Mouse (Mus musculus): ENCODE measurements at regions not wholly inside any gene's neighbourhood (a gene's known extent, or its start where the extent isn't known, plus 50 kb on each side); places are given as distances from the start of the nearest gene placed in this dataset.
A peak's percentile ranks its signal among the peaks of the same experiment; 100 is the strongest.

DNA sequence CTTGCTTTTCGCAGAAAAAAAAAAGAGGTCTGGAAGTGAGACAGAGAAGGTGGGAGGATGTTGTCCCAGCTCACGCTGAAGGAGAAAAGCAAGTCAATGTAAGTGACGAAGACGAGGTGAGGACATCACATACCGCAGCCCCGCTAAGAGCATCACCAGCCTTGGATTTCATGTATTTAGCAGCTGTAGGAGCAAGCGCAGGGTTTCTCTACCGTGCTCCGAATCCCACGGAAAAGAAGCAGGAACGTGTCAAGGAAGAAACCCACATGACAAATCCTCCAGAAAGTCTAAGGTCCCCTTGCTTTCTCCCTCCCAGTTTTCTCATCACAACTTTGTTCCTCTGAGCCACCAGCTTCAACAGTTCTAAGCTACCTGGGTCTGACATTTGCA, 174.3 kb upstream of the Lef1 start:
- DNase-seq: no peak

DNA sequence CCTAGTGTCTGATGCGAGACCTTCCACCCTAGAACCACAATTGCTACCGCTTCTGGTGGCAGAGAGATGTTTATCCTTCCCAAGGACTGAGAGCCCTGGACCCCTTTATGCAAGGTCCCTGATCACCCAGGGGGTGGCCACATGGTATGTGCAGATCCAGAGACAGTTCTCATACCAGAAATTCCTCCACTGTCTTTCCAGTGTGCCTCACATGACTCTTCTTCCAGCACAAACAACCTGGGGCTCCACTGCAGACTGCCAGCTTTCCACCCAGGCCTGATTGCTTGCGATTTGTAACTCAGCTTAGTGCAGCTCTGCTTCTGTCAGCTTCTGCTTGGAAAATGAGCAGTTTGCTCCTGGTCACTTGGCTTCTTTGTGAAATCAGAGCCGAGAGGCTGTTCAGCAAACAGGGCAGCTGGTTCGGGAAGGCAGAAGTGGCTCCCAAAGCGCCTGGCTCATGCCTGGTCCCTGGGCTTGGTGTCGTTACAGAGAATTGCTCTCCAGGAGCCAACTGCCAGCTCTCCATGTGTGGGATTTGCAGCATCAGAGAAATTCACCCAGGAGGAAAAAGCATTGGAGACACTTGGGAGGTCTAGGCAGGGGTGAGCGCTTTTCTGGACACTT, 174.9 kb upstream of the Lef1 start:
- DNase-seq: peak in 1 of 2 experiments; percentile 16

DNA sequence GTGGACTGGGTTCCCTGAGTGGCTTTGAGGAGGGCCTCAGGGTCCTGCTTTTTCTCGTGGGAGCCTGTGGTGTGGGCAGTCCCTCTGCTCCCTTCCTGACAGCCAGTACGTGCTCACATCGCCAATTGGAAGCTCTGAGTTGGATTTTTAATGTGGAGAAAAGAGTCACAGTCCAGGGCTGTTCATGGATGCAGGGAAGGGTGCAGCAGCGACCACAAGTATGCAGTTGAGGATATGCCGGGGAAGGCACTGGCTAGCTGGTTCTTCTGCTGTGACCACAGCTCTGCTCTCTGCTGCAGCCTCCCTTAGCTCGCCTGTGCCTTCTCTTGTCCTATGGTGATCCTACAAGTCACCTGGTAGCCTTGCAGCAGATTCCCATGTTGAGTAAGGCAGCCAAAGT, 177.5 kb upstream of the Lef1 start:
- no peak for DNase-seq

DNA sequence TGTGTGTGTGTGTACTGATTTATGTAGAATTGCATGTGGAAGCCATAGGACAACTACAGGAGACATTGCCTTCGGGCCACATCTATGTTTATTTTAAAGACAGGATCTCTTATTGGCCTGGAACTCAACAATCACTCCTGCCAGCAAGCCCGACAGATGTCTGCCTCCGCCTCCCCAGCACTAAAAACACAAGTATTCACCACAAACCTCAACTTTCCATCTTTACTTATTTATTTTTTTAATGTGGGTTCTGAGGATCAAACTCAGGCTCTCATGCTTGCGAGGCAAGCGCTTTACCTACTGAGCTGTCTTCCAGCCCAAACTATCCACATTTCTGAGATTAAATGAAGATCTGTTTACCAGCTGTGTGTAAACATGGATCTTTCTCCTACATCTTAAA, 178.0 kb upstream of the Lef1 start:
- DNase-seq: no peak

DNA sequence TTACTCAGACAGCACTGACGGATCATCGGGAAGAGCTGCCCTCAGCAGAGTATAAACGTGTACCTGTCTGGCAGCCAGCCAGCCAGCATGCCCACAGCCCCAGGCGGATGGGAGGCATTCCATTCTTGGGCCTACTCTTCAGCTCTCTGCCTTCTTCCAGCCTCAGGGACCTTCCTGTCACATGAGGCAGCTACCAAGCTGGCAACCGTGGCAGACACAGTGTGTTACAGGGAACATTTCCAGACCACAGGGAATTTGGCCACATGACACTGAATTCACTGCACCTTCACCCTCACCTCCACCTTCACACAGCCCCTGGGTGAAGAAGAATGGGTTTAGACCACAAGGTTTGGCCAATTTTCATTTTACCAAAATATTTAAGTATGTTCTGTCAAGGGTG, 185.3 kb upstream of the Lef1 start:
- DNase-seq: no peak

DNA sequence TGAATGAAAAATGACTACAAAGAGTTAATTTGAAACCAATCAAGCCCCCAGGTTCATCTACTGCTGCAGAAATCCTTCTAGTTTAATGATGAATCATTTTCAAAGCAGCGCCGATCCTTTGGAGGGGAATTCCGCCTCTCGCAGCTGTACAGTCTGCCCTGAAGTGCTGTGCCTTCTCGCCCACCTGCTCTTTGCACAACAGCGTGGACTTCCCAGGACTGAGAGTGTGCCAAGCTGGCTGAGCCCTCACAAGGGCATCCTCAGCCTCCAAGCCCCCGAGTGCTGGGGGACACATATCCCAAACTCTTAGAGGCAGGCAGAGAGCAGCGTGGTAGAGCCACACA, 186.7 kb upstream of the Lef1 start:
- peak in 1 of 2 experiments; percentile 15 for DNase-seq

DNA sequence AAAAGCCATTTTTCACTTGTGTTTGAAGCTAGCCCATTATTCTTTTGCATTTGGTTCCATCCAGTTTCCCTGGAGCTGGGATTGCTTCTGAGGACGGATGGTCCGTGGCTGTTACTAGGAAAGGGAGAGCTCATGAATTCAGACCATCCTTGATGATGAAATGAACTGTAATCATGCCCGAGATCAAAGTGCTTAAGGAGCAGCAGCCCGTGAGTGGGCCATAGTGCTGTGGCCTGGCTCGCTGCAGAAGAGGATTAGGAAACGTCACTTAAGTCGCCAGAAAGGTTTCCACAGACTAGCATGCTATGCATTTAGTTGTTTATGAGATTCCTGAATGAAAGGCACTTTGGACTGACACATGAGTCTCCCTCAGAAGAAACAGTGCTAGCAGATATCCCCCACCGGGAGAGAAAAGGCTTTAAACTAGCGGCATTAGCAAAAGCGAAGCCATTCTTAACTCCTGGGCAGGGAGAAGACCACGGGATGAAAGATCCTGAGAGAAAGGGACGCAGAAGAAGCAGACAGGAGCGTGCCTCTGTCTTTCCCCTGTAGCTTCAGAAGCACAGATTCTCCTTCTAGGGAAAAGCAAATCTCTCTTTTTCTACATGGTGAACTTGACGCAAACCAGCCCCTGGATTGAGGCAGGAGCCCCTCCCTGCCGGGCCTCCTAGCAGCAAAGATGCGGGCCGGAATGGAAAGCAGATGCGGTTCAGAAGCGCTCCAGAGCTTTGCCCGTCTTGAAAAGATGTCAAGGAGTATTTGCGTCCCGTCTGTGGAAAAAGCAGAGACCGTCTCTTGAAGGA, 187.3 kb upstream of the Lef1 start:
- DNase-seq: peak in 1 of 2 experiments; percentile 11

DNA sequence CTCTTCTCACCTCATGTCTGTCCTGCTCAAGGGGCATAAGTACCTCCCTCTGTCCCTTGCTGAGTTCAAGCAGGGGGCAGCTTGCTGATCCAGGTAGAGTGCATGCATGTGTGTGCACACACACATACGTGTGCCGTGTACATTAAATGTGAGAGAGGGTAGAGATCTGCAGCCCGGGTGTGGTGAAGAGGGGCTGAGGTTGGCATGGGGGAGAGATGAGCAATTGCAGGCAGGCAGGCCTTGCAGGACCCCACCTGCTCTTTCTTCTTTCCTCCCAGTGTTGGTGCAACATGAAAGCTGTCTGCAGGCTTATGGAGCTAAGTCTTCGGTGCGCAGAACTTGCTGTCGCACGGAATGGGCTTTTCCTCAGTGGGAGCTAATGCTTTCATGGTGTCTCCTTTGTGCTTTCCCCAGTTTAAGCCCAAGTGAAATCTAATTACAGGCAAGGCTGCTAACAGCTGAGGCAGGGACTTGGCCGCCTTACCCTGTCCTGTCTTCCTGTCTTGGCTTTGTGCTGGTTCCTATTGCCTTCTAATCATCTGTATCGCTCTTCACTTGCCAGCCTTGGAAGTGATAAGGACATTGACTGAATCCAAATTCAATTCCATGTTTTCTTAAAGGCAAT, 188.5 kb upstream of the Lef1 start:
- DNase-seq: no peak

DNA sequence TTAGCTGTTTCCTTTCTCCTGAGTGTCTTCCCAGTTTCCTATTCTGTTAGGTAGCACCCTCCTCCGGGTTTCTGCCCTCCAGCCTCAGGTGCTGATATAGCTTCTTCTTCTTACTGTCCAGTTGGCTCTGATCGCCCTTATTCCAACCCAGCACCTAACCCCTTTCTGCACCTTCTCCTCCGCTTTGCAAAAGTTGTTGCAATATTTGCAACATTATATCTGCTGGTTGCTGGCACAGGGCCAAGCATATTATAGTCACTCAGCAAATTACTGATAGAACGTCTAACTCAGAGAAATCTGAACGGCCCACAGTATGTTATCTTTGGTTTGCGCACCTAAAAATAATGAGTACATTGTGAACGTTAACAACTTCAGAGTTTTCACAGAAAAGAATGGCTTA, 183.6 kb upstream of the Rpl34 start:
- DNase-seq: no peak

DNA sequence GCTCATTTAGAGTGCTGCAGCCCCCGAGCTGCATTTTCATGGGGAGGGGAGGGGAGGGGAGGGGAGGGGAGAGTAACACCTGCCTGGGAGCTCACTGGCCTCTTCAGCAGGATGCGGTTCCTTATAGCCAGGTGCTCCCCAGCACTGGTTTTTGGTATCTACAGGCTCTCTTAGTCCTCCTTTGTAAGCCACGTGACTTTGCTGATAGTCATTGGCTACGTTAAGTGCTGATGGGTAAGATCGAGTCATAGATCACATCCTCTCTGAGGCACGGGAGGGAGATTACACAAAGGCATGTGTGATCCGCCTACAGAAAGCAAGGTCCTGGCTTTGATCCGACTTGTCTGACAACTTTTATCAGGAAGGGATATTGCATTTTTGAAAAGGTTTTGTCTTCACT, 174.9 kb upstream of the Rpl34 start:
- DNase-seq: no peak

DNA sequence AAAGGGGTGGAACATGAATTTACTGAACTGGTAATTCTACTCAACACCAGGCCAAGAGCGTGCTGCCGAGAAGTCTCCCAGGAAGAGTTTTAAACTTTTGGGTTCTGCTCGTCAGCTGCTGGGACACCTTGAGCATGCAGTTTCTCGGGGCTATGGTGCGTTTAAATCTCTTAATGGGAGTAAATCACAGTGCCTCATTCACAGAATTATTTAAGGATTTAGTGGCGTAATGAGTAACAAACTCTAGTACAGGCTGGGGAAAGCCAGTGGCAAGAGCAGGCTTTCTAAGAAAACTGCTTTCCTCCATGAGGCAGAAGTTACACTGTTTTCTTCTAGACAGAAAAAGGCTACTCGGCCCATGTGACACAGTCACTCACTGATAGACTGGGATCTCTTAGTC, 173.1 kb upstream of the Rpl34 start:
- no peak for DNase-seq

DNA sequence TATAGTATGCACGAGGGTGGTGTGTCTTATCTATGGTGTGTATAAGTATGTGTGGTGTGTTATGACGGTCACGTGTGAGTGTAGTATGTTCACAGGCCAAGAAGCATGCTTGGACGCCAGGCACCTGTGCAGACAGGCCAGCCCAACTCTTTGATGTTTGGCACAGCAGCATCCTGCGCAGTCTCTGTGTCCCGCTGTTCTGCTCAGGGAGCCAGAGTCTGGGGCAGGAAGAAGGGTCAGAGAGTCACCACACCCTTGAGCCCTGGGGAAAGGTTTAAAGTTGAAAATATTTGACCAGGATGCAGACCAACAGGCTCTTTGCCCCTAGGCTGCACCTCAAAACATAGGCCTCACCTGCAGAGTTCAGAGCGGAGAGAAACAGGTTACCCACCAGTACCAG, 172.2 kb upstream of the Rpl34 start:
- no peak for DNase-seq

DNA sequence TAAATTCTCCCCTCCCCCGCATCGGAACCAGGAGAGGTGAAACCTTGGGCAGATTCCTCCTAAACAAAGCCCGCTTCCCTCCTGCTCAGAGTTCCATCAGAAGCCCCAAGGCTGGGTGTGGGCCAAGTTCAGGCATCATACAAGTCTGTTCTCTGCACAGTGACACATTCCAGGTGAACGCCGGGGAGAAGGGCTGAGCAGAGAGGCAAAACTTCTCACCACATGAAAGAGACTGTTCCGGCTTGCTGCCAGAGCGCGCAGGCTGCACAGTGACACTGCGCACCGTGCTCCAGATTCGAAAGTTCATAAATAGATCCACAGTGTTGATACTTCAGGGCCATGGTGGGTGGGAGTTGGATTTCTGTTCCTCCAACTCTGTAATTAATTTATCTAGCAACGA, 171.1 kb upstream of the Rpl34 start:
- peak in 1 of 2 experiments; percentile 12 for DNase-seq

DNA sequence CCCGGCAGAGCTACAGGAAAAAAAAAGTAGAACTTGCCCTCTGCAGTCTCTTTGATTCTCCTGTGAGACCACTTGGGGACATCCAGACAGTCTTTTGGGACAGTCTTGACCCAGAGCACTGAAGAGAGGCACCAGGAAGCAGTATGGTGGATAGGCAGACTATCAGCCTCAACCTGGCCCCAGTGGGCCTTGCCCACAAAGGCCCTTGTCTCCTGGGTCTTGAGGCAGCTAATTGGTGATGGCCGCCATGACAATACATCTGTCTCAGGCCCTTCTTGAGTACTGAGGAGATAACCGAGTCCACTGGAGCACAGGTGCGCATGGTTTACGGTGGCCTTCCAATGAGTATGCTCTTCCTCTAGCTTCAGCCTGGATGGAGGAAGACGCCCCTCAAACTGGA, 170.6 kb upstream of the Rpl34 start:
- DNase-seq: no peak

DNA sequence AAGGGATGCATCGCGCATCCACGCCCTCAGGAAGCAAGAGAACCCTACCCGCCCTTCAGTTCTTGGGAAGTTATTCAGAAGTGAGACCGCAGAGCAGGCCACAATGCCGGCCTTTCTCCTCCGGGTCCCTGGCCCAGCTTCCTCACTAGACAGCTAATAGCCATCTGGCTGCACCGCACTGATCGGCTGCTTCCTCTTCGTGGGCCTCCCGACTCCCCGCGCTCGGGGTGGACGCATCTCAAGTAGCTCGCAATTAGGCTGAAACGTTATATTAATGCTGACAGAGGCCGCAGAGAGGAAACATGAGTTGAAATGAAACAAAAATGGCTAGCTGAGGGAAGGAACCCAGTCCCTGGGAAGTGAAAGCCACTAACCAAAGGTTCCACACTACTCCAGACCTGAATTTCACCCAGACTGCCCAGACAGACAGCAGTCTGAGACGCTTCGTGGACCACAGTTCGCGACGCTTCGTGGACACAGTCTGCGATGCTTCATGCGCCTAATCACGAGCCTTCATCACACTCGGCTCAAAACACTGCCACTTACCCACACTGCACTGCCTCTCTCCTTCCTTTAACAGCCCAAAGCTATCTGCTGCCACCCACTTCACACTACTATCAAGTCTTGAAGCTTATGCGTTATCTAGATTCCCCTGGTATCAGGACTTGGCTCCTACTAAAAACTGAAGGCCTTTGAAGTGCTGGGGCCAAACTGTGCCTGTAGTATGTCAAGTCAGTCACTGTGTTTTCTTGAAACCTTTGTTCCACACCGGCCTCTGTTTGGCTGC, 170.0 kb upstream of the Rpl34 start:
- DNase-seq: peak; percentile 20 to 38

DNA sequence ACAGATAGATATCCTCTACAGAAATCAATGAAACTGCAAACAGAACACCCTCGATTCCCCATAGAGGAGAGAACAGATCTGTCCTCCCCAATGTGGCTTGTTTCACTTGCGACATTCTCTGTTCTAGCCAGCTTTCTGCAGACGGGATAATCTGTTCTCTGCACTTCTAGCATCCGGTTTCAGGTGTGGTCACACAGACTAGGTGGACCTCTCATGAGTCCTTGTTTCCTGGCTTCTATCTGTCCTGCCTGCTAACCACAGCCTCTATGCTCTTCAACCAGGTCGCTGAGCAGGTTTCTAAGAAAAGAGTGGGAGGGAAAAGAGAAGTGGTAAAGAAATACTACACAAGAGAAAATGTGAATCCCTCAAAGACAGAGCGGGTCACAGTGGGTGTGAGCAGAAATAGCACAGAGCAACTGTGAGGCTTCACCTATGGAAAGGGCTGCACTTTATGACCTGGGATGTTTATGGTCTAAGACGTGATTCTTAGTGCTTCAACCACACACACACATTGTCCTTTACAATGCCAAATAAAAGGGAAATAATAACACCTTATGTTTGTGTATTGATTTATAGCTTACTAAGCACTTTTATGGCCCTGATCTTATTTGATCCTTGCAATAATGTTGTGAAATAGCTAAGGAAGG, 164.1 kb upstream of the Rpl34 start:
- no peak for DNase-seq

DNA sequence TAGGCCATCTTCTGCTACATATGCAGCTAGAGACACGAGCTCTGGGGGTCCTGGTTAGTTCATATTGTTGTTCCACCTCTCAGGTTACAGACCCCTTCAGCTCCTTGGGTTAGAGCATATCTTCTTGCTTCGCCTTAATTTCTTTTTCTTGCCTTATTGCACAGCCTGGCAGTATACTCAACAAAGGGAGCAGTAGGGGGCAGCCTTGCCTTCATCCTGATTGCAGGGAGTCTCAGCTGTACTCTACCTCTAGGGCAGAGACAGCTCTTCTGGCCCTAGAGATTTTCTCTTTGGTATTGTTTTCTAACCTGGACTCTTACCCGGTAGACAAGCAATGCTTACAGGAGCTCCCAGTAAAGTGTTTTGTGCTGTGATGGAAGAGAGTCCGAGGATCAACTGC, 161.1 kb upstream of the Rpl34 start:
- no peak for DNase-seq

DNA sequence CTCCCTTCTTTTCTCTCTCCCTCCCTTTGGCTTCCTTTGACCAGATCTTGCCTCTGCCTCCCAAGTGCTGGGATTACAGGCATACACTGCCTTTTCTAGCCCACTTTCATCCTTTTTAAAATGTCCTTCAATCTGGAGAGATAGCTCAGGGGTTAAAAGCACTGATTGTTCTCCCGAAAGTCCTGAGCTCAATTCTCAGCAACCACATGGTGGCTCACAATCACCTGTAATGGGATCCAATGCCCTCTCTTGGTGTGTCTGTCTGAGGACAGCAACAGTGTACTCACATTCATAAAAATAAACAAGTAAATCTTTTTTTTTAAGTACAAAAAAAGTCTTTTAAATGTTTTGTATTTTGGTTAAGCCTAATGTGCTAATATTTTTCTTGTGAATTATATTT, 158.4 kb upstream of the Rpl34 start:
- no peak for DNase-seq

DNA sequence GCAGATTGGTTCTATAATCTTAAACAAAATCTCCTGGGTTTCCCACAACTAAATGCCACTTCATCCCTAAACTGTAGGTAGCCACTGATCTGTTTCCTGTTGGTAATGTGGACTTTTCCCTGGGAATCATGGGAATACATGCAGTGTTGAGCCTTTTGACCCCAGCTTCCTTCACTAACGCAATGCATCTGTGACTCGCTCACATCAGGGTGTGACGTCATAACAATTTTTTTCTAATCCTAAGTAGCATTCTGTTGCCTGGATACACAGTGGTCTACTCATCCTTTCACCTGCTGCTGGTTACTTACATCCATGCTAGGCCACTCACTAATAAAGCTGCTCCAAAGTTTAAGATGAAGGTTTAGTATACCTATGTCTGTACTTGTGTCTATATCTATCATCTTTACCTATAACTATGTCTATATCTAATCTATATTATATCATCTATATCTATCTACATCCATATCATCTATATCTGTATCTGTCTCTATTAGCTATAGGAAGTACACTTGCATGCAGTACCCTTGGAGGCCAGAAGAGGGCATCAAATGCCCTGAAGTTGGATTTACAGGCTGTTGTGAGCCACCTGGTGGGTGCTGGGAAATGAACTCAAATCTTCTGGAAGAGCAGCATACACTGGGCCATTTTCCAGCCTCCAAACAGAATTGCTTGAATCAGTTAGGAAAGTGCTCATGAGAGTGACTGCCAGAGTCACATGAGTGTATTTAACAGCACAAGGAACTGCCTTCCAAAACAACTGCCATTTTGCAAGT, 157.5 kb upstream of the Rpl34 start:
- DNase-seq: peak in 1 of 2 experiments; percentile 27

DNA sequence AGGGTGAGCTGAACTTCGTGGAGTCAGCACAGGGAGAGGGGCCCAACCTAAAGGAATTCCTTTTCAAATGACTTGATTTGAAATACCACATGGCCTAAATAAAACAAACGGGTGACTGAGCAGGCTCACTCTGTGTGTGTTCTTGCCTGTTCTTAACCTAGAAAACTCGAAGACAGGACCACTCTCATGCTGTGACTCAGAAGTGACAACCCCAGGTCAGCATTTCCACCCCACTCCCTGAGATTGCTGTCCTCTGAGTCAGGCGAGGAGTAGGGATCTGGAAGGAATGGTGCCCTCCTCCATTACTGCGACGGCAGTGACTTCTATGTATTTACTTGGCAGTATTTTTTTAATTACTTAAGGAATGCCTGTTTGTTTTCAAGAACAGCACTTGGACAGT, 155.8 kb upstream of the Rpl34 start:
- DNase-seq: peak in 1 of 2 experiments; percentile 7

DNA sequence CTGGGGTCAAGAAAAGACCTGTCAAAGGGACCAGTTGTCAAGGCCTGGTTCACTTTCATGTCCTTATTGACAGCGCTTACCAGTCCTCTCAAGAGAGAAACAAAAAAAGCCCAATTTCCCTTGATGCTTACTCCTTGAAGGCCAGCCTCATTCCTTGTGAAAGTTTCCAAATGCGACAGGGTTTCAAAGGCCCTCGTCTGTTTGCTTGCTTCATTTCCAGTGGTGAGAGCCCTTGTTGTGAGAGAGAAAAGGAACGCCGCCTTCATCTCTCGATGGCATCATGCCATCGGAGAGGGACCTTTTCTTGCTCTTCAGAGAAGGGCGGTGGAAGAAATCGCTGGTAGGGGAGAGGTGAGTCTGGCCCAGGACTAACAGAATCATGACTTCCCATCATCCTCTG, 154.2 kb upstream of the Rpl34 start:
- DNase-seq: no peak

DNA sequence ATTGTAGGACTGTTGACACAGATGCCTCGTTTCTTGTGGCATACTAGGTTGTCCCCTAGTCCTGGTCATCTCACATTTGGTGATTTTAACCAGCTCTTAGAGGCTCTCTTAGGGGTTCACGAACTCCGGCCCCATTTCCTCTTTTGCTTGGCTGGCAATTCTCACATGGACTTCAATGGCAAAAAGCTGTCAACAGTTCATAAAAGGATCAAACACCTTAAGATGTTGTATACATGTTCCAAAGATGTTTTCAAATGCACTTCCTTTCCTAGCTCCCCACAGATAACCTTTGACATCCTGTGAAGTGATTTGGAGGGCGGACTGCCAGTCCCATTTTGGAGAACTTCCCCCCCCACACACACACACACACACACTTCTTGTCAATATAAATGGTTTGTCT, 153.7 kb upstream of the Rpl34 start:
- no peak for DNase-seq
